In the genomic region with DNA sequence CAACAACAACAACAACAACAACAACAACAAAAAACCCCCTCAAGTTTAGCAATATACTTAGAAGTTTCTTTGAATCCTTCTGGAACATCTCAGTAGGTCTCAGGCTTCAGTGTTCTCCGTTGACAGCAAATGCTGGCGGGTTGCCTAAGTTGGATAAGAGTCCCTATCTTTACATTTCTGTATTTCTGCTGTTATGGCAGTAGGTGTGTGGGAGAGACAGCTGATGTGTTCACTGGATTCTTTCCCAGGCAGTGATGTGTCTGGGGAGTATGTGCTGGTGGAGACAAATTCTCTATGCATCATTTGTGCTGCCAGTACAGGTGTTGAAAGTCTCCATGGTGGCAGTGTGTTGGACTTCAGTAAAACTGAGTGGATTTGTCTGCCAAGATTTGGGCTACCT, we compare ENCODE assay signal across 33 mouse cellular contexts. TPM values are rescaled to one million over a fixed set of nuclear protein-coding genes. Genes with fewer than 3 reads are reported as not detected.
DNase-seq lines count a peak whose midpoint lies in the region.
"Had no signal": no experiment of that assay in that cellular context is flagged by ENCODE, and none has a peak within 500 bp of the region (broad histone marks: within the 10 kb centered on the region; RNA-seq: fewer than 3 reads in every experiment).

No protein-coding gene starts in this region.

- peak; percentile 24 for DNase-seq in layer of hippocampus, adult 9-11 months
- DNase-seq in layer of hippocampus, adult 9-10 months (ENCODE audit: low spot score) = no peak
- peak; percentile 64 to 77 for DNase-seq in frontal cortex, adult 2 months (ENCODE audit: extremely low spot score in 1 of 2, low spot score in 1 of 2)
- peak; percentile 38 to 88 for DNase-seq in left cerebral cortex, postnatal 25 days (ENCODE audit: low spot score in 2 of 2)
- peak; percentile 59 to 60 for DNase-seq in right cerebral cortex, postnatal 36 days (ENCODE audit: low spot score in 2 of 2)
- no peak for DNase-seq in thymus, adult 18-20 months
- DNase-seq in natural killer cell, adult 2 months (ENCODE audit: low spot score in 2 of 2) = no peak
- no peak for DNase-seq in Muller cell, postnatal 12 days (ENCODE audit: inconsistent ontology term)
- DNase-seq: adrenal gland, postnatal 36 days; cerebellum, adult 11-12 months; cerebellum, postnatal 14 days; forebrain, postnatal 0 days; kidney, adult 9 months; kidney, postnatal 14 days; lung, postnatal 4 days had no signal

- intact Hi-C loops in left cerebral cortex, postnatal 25 days (cut with DNase I) = no loop called here

RNA-seq across cellular contexts. Expression of a gene that starts 22.4 kb away (rescaled TPM):
- polyA plus RNA-seq in frontal cortex, adult 2 months (2012; rRNA removed) = 3.8 and 4.3 TPM in 2 replicates
- total RNA-seq in left cerebral cortex, postnatal 25 days (2021) = 10 to 100 TPM; 18.8 to 19.6 TPM
- total RNA-seq: granulocyte monocyte progenitor cell, adult 5-6 weeks; hematopoietic stem cell, adult 5-6 weeks; megakaryocyte-erythroid progenitor cell, adult 5-6 weeks had no signal
- polyA plus RNA-seq: CD4-positive, CD25-positive, alpha-beta regulatory T cell, adult 4 months; small intestine, adult 2 months had no signal

RNA-seq across cellular contexts. Expression of a gene that starts 23.3 kb away (rescaled TPM):
- polyA plus RNA-seq in frontal cortex, adult 2 months (2012; rRNA removed) = 0.12 and 0.32 TPM in 2 replicates
- total RNA-seq in left cerebral cortex, postnatal 25 days (2021) = 1 to 10 TPM; 1.0 to 1.7 TPM
- total RNA-seq: adrenal gland, postnatal 36 days; forebrain, postnatal 0 days; gastrocnemius, adult 8-10 months; granulocyte monocyte progenitor cell, adult 5-6 weeks; hematopoietic stem cell, adult 5-6 weeks; layer of hippocampus, adult 8-10 months; megakaryocyte-erythroid progenitor cell, adult 5-6 weeks had no signal
- polyA plus RNA-seq: CD4-positive, CD25-positive, alpha-beta regulatory T cell, adult 4 months; embryonic facial prominence, embryonic 11.5 days; forebrain, embryonic 10.5 days; forebrain, postnatal 0 days; heart, embryonic 11.5 days; heart, postnatal 0 days; intestine, embryonic 15.5 days; limb, embryonic 14.5 days; liver, embryonic 14.5 days; lung, embryonic 16.5 days; midbrain, embryonic 16.5 days; small intestine, adult 2 months; stomach, postnatal 0 days; urinary bladder, adult 2 months had no signal

Comparison
In these comparisons a context has a peak if more than half of its experiments do, and no peak if none do; other contexts are left out.
1. DNase-seq: peak in layer of hippocampus, adult 9-11 months (single experiment), frontal cortex, adult 2 months (2 of 2), left cerebral cortex, postnatal 25 days (2 of 2) and right cerebral cortex, postnatal 36 days (2 of 2); none in layer of hippocampus, adult 9-10 months (single experiment), thymus, adult 18-20 months (0 of 2), natural killer cell, adult 2 months (0 of 2) and Muller cell, postnatal 12 days (single experiment).